Mouse (Mus musculus): ENCODE measurements around the gene Nme1. TPM values are rescaled to one million over a fixed set of nuclear protein-coding genes. Genes with fewer than 3 reads are reported as not detected.
A peak's percentile ranks its signal among the peaks of the same experiment; 100 is the strongest.

Nme1 gene
- polyA plus RNA-seq, 1 experiment from 2014 or later: 208 TPM

DNA sequence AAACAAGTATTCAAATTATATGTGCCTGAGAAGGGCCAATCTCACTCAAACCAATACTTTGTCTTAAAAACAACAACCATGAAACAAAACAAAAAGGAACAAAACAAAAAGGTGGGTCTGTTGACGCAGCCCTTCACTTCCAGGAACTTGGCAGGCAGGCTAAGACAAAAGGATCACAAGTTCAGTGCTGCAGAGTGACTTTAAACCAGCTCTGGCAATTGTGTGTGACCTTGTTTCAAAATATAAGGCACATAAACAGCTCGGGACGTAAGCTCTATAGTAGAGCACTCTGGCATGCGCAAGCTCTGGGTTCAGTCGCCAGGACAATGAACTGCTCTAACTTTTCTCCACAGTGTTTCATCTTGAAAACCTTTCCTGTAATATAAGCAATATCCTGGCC, 4.6 kb upstream of the Nme1 start:
- no peak for ATAC-seq (replicated peaks; ENCODE audit: low FRiP score, low TSS enrichment, low read depth)
- no peaks in the 10 kb centered on the region for H3K27me3 ChIP-seq (replicated peaks; ENCODE audit: control insufficient read depth, insufficient read depth, low read length)
- peaks cover 7% of the 10 kb centered on the region; the same call in 1 of the 2 replicates for H3K4me1 ChIP-seq (replicated peaks; ENCODE audit: control insufficient read depth, insufficient read depth, low read length)
- no peak overlapping the region for H3K4me3 ChIP-seq (ENCODE audit: low read depth, low read length)
- 85% methylated on average over 5 of the region's 5 CpGs for WGBS
- H3K9ac ChIP-seq (ENCODE audit: low read length): no peak overlapping the region
- no peak overlapping the region for H3K27ac ChIP-seq (ENCODE audit: low read depth)
- no peak overlapping the region for H3K4me2 ChIP-seq (ENCODE audit: low read length)
- DNase-seq (ENCODE audit: low spot score): no peak
- H3K9me3 ChIP-seq (ENCODE audit: control insufficient read depth, low read length): no peaks in the 10 kb centered on the region
- no peaks in the 10 kb centered on the region for H3K36me3 ChIP-seq (ENCODE audit: control insufficient read depth, insufficient read depth, low read length)

DNA sequence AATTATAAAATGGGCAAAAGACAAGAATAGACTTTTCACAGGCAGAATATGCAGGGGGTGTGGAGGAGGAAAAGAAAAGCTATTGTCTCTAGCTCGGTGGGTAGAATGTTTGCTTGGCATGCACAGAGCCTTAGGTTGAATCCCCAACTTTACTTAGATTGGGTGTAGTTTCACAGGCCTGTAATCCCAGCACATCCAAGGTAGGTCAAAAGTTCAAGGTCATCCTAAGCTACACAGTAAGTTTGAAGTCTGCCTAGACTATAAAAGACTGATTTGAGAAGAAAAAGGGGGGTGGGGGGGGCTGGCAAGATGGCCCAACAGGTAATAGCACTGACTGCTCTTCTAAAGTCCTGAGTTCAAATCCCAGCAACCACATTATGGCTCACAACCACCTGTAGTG, 1.5 kb upstream of the Nme1 start:
- DNase-seq (ENCODE audit: low spot score) (no peak), ATAC-seq (replicated peaks; ENCODE audit: low FRiP score, low TSS enrichment, low read depth) (no peak)
- H3K9ac ChIP-seq (ENCODE audit: low read length): no peak overlapping the region
- H3K4me1 ChIP-seq (replicated peaks; ENCODE audit: control insufficient read depth, insufficient read depth, low read length): peaks cover 10% of the 10 kb centered on the region; the same call in 1 of the 2 replicates
- no peaks in the 10 kb centered on the region for H3K9me3 ChIP-seq (ENCODE audit: control insufficient read depth, low read length)
- no peak overlapping the region for H3K4me2 ChIP-seq (ENCODE audit: low read length)
- WGBS: 81% methylated on average over 1 of the region's 1 CpGs
- no peak overlapping the region for H3K27ac ChIP-seq (ENCODE audit: low read depth)
- H3K36me3 ChIP-seq (ENCODE audit: control insufficient read depth, insufficient read depth, low read length): peaks cover 10% of the 10 kb centered on the region
- no peaks in the 10 kb centered on the region for H3K27me3 ChIP-seq (replicated peaks; ENCODE audit: control insufficient read depth, insufficient read depth, low read length)
- H3K4me3 ChIP-seq (ENCODE audit: low read depth, low read length): no peak overlapping the region

DNA sequence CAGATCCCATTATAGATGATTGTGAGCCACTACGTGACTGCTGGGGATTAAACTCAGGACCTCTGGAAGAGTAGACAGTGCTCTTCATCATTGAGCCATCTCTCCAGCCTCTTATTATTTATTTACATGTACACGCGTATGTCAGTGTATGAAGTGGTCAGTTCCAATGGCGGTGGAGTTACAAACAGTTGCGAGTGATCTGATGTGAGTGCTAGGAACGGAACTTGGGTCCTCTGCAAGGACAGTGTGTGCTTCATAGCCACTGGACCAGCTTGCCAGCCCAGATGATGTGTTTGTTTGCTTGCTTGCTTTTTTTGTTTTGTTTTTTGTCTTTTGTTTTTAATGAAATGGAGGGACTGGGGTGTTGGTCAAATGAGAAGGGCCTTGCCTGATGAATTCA, 850 bp upstream of the Nme1 start:
- Histone ChIP-seq H3K4me2 (ENCODE audit: low read length) (no peak overlapping the region), H3K9ac (ENCODE audit: low read length) (no peak overlapping the region), H3K9me3 (ENCODE audit: control insufficient read depth, low read length) (no peaks in the 10 kb centered on the region), H3K27ac (ENCODE audit: low read depth) (no peak overlapping the region), H3K4me3 (ENCODE audit: low read depth, low read length) (no peak overlapping the region), H3K27me3 (replicated peaks; ENCODE audit: control insufficient read depth, insufficient read depth, low read length) (no peaks in the 10 kb centered on the region), H3K4me1 (replicated peaks; ENCODE audit: control insufficient read depth, insufficient read depth, low read length) (peaks cover 10% of the 10 kb centered on the region; the same call in 1 of the 2 replicates), H3K36me3 (ENCODE audit: control insufficient read depth, insufficient read depth, low read length) (peaks cover 16% of the 10 kb centered on the region)
- WGBS: 88% methylated on average over 6 of the region's 6 CpGs
- no peak for ATAC-seq (replicated peaks; ENCODE audit: low FRiP score, low TSS enrichment, low read depth)
- DNase-seq (ENCODE audit: low spot score): no peak

- no peaks in the 10 kb centered on the region for H3K9me3 ChIP-seq (ENCODE audit: control insufficient read depth, low read length)
- H3K27me3 ChIP-seq (replicated peaks; ENCODE audit: control insufficient read depth, insufficient read depth, low read length): no peaks in the 10 kb centered on the region
- peaks cover 20% of the 10 kb centered on the region for H3K36me3 ChIP-seq (ENCODE audit: control insufficient read depth, insufficient read depth, low read length)
- ATAC-seq (replicated peaks; ENCODE audit: low FRiP score, low TSS enrichment, low read depth) (no peak), DNase-seq (ENCODE audit: low spot score) (no peak)
- peak overlapping the region; percentile 34 for H3K9ac ChIP-seq (ENCODE audit: low read length)
- peak overlapping the region; percentile 69; the same call in 1 of the 2 replicates for H3K4me3 ChIP-seq (ENCODE audit: low read depth, low read length)
- WGBS: 49% methylated on average over 6 of the region's 6 CpGs
- H3K4me1 ChIP-seq (replicated peaks; ENCODE audit: control insufficient read depth, insufficient read depth, low read length): peaks cover 10% of the 10 kb centered on the region; the same call in 1 of the 2 replicates
- no peak overlapping the region for H3K27ac ChIP-seq (ENCODE audit: low read depth)
- H3K4me2 ChIP-seq (ENCODE audit: low read length): peak overlapping the region; percentile 79
These were observed 467 bp upstream of the Nme1 start for GRCm38 (mm10) chr11:93968848-93969128.

DNA sequence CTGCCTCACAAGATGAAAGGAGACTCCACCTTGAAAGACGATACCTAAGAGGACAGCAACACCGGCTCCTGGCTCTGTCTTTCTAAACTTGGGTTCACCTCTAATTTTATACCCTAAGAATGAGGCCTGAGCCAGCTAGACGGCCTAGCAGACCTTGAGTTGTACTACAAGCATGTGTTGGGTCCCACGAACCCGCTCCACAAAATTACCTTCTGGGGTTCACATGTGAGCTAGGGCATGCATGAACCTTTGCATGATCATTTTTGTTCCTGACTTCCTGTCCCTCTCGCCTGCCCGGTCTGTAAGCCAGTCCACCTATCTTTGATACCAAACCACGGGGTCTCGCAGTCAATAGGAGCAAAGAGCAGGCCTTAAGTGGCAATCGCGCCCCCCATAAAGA, 940 bp downstream of the Nme1 start:
- 3% methylated on average over 11 of the region's 11 CpGs for WGBS
- Histone ChIP-seq H3K4me1 (replicated peaks; ENCODE audit: control insufficient read depth, insufficient read depth, low read length) (peaks cover 10% of the 10 kb centered on the region; the same call in 1 of the 2 replicates), H3K9ac (ENCODE audit: low read length) (peak overlapping the region; percentile 64), H3K36me3 (ENCODE audit: control insufficient read depth, insufficient read depth, low read length) (peaks cover 34% of the 10 kb centered on the region), H3K27ac (ENCODE audit: low read depth) (peak overlapping the region; percentile 36; the same call in 1 of the 2 replicates), H3K4me3 (ENCODE audit: low read depth, low read length) (peak overlapping the region; percentile 69), H3K4me2 (ENCODE audit: low read length) (peak overlapping the region; percentile 79), H3K9me3 (ENCODE audit: control insufficient read depth, low read length) (no peaks in the 10 kb centered on the region), H3K27me3 (replicated peaks; ENCODE audit: control insufficient read depth, insufficient read depth, low read length) (no peaks in the 10 kb centered on the region)
- DNase-seq (ENCODE audit: low spot score) (no peak), ATAC-seq (replicated peaks; ENCODE audit: low FRiP score, low TSS enrichment, low read depth) (no peak)

GRCm38 (mm10) chr11:93965391-93965790, 2.9 kb downstream of the Nme1 start:
- no peak overlapping the region for H3K4me3 ChIP-seq (ENCODE audit: low read depth, low read length)
- WGBS: 90% methylated on average over 6 of the region's 6 CpGs

DNA sequence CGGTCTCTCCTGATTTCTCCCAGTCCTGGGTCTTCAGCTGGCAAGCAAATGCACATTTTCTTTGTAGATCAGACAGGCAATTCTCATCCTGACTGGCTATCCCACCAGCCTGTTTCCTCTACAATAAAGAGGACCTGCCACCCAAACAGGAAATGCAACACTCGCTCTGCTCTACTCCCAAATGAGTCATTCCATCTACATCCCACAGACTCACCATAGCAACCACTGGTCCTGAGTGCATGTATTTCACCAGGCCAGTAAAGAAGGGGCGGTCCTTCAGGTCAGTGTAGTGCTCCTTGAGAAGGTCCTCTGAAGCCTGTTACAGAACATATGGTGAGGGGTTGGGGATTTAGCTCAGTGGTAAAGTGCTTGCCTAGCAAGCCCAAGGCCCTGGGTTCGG, 5.3 kb downstream of the Nme1 start:
- H3K27ac ChIP-seq (ENCODE audit: low read depth): no peak overlapping the region
- H3K4me2 ChIP-seq (ENCODE audit: low read length): no peak overlapping the region
- H3K27me3 ChIP-seq (replicated peaks; ENCODE audit: control insufficient read depth, insufficient read depth, low read length): no peaks in the 10 kb centered on the region
- H3K36me3 ChIP-seq (ENCODE audit: control insufficient read depth, insufficient read depth, low read length): peaks cover 75% of the 10 kb centered on the region
- ATAC-seq (replicated peaks; ENCODE audit: low FRiP score, low TSS enrichment, low read depth): no peak
- H3K4me1 ChIP-seq (replicated peaks; ENCODE audit: control insufficient read depth, insufficient read depth, low read length): peaks cover 3% of the 10 kb centered on the region; the same call in 1 of the 2 replicates
- DNase-seq (ENCODE audit: low spot score): no peak
- no peak overlapping the region for H3K4me3 ChIP-seq (ENCODE audit: low read depth, low read length)
- 90% methylated on average over 4 of the region's 4 CpGs for WGBS
- H3K9me3 ChIP-seq (ENCODE audit: control insufficient read depth, low read length): no peaks in the 10 kb centered on the region
- H3K9ac ChIP-seq (ENCODE audit: low read length): no peak overlapping the region

More at GRCm38 (mm10) chr11:93965391-93965790, 2.9 kb downstream of the Nme1 start:
- ATAC-seq (replicated peaks; ENCODE audit: low FRiP score, low TSS enrichment, low read depth) (no peak), DNase-seq (ENCODE audit: low spot score) (no peak)
- no peak overlapping the region for H3K4me2 ChIP-seq (ENCODE audit: low read length)
- no peak overlapping the region for H3K9ac ChIP-seq (ENCODE audit: low read length)
- no peaks in the 10 kb centered on the region for H3K9me3 ChIP-seq (ENCODE audit: control insufficient read depth, low read length)
- H3K27ac ChIP-seq (ENCODE audit: low read depth): no peak overlapping the region
- peaks cover 51% of the 10 kb centered on the region for H3K36me3 ChIP-seq (ENCODE audit: control insufficient read depth, insufficient read depth, low read length)
- H3K27me3 ChIP-seq (replicated peaks; ENCODE audit: control insufficient read depth, insufficient read depth, low read length): no peaks in the 10 kb centered on the region
- H3K4me1 ChIP-seq (replicated peaks; ENCODE audit: control insufficient read depth, insufficient read depth, low read length): peaks cover 10% of the 10 kb centered on the region; the same call in 1 of the 2 replicates

GRCm38 (mm10) chr11:93961482-93961881, 6.8 kb downstream of the Nme1 start:
- H3K27me3 ChIP-seq (replicated peaks; ENCODE audit: control insufficient read depth, insufficient read depth, low read length): no peaks in the 10 kb centered on the region
- H3K4me2 ChIP-seq (ENCODE audit: low read length): no peak overlapping the region
- peaks cover 79% of the 10 kb centered on the region for H3K36me3 ChIP-seq (ENCODE audit: control insufficient read depth, insufficient read depth, low read length)
- H3K4me3 ChIP-seq (ENCODE audit: low read depth, low read length): no peak overlapping the region
- H3K4me1 ChIP-seq (replicated peaks; ENCODE audit: control insufficient read depth, insufficient read depth, low read length): peaks cover 4% of the 10 kb centered on the region
- ATAC-seq (replicated peaks; ENCODE audit: low FRiP score, low TSS enrichment, low read depth) (no peak), DNase-seq (ENCODE audit: low spot score) (no peak)
- H3K9me3 ChIP-seq (ENCODE audit: control insufficient read depth, low read length): no peaks in the 10 kb centered on the region
- 91% methylated on average over 6 of the region's 6 CpGs for WGBS
- H3K9ac ChIP-seq (ENCODE audit: low read length): no peak overlapping the region
- H3K27ac ChIP-seq (ENCODE audit: low read depth): no peak overlapping the region

GRCm38 (mm10) chr11:93957746-93958145, 10.6 kb downstream of the Nme1 start:
- no peak overlapping the region for H3K4me3 ChIP-seq (ENCODE audit: low read depth, low read length)
- no peaks in the 10 kb centered on the region for H3K27me3 ChIP-seq (replicated peaks; ENCODE audit: control insufficient read depth, insufficient read depth, low read length)
- H3K4me1 ChIP-seq (replicated peaks; ENCODE audit: control insufficient read depth, insufficient read depth, low read length): peaks cover 21% of the 10 kb centered on the region
- no peak for DNase-seq (ENCODE audit: low spot score)
- no peak for ATAC-seq (replicated peaks; ENCODE audit: low FRiP score, low TSS enrichment, low read depth)
- no peaks in the 10 kb centered on the region for H3K9me3 ChIP-seq (ENCODE audit: control insufficient read depth, low read length)
- H3K9ac ChIP-seq (ENCODE audit: low read length): no peak overlapping the region
- H3K4me2 ChIP-seq (ENCODE audit: low read length): no peak overlapping the region
- 72% methylated on average over 4 of the region's 4 CpGs for WGBS
- H3K36me3 ChIP-seq (ENCODE audit: control insufficient read depth, insufficient read depth, low read length): peaks cover 63% of the 10 kb centered on the region
- no peak overlapping the region for H3K27ac ChIP-seq (ENCODE audit: low read depth)

Measured in intestine, embryonic 14.5 days (tissue).